Mouse (Mus musculus): ENCODE results near the gene Gm9964. TPM values are rescaled to one million over a fixed set of nuclear protein-coding genes. Genes with fewer than 3 reads are reported as not detected.
"Not testable (repeated sequence)": the region's sequence is repeated elsewhere in the genome, so short reads cannot be mapped to it uniquely, and the experiment has no call there.

The Gm9964 gene
- polyA plus RNA-seq, 1 experiment from 2014 or later = 0.20 TPM

DNA sequence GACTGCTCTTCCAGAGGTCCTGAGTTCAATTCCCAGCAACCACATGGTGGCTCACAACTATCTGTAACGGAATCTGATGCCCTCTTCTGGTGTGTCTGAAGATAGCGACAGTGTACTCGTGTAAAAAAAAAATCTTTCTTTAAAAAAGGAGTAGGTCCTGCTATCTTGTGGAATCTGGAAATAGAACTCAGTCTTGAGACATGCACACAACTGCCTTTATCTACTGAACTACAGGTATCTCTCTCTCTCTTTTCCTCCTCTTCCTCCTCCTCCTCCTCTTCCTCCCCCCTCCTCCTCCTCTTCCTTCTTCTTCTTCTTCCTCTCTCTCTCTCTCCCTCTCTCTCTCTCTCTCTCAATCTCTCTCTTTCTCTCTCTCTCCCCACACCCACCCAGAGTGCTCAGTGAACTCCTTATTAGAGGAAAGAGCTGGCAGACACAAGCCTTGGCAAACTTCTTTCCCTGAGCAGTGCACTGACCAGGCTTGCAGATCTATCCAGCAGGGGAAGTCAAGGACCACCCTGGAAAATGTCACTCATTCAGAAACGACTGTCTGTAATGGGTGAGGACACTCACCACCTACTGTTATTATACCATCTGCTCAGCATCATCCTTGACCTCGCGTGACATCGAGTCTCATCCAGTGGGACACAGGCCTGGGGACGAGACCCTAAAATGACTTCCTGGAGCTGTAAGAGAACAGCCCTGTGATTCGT is 3.2 kb upstream of the Gm9964 start:
- DNase-seq (ENCODE audit: low spot score) = no peak

DNA sequence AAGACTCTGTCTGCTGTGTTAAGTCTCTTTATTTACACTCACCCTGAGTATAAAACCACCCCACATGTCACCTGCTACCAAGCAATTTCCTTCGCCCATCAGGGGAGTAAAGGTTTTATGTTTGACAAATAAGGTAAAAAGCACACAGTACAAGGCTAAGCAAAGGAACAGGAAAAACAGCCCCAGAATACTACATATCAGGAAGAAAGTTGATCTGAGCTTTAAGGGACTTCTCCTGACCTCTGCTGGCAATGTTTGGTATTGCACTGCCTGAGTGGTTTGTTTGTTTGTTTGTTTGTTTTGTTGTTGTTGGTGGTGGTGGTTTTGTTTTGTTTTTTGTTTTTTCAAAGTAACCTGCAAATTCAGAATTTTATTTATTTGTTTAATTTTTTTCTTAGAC is 539 bp downstream of the Gm9964 start:
- DNase-seq (ENCODE audit: low spot score) = peak; percentile 61

DNA sequence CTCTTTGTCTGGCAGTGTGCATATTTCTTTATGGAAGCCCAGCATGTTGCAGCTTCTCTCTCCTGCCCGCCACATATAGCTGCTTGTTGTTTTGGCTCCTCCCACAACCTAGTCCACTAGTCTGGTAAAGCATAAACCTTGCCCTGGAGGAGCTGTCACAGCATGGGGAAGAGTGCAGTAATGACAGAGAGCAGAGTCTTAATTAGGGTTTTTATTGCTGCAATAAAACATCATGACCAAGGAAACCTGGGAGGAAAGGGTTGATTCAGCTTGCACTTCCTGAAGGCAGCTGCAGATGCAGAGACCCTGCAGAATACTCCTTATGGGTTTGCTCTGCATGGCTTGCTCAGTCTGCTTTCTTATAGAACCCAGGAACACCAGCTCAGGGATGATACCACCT is 2.7 kb downstream of the Gm9964 start:
- DNase-seq (ENCODE audit: low spot score) = no peak

DNA sequence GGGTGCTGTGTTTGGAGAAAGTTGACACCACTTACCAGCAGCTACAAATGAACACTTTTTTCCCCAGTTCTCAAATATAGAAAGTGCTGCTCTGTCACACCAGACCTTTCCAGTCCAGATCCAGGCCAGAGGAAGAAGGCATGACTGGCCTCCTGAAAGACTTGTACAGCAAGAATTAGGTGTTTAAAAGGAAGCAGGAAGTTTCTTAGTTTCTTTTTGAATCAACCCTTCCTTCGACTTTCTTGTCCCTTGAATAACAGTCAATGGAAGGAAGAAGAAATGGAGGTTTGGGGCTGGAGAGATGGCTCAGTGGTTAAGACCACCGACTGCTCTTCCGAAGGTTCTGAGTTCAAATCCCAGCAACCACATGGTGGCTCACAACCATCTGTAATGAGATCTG is 3.7 kb downstream of the Gm9964 start:
- no peak for DNase-seq (ENCODE audit: low spot score)

DNA sequence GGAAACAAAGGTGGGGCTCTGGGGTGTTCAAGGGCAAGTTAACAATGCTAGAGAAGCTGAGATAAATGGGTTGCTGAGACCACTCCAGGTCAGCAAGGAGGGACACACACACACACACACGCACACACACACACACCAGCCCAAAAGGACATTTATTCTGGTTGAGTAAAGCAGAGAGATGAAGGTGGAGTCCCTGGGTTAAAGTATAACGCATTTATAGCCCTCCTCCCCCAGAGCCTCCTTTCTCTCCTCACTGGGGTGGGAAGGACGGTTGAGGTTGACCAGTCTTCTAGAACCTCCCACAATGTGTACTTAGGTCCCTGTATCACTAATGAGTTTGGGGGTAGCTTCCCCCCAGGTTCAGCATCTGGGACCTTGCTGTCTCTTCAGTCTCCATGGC is 4.6 kb downstream of the Gm9964 start:
- no peak for DNase-seq (ENCODE audit: low spot score)

DNA sequence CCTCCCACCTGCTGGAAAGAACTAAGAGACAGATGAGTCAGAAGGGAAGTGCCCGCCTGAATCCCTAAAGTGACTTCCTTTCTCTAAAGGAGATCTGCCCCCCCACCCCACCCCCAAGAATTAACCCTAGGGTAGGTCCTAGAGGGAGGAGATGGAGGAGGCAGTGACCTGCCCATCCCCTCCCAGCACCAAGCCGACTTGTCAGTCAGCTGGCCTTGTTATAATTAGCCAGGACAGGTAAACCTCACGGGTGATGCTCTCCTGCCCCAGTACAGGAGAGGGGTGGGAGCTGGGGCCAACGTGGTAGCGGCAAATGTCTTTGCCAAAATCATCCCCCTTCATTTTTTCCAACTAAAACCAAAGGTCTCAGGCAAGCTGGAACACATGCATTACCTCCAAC is 5.1 kb downstream of the Gm9964 start:
- no peak for DNase-seq (ENCODE audit: low spot score)

DNA sequence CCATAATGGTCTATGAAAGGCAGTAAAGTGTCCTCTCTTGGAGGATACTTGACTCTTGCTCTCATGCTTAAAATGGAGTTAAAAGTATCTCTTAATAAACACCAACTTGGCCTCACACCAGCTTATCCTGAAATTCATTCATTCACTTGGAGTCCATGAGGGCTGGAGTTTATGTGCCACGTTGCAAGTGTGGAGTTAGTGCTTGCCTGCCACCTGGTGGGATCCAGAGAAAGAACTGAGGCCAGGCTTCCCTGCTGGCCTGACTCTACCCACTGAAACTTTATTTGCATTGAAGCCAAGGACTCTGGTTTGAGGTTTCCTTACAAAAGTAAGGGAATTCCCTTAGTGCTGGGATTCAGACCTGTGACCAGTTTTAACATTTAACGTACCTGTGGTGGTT is 6.2 kb downstream of the Gm9964 start:
- peak; percentile 26 for DNase-seq (ENCODE audit: low spot score)

DNA sequence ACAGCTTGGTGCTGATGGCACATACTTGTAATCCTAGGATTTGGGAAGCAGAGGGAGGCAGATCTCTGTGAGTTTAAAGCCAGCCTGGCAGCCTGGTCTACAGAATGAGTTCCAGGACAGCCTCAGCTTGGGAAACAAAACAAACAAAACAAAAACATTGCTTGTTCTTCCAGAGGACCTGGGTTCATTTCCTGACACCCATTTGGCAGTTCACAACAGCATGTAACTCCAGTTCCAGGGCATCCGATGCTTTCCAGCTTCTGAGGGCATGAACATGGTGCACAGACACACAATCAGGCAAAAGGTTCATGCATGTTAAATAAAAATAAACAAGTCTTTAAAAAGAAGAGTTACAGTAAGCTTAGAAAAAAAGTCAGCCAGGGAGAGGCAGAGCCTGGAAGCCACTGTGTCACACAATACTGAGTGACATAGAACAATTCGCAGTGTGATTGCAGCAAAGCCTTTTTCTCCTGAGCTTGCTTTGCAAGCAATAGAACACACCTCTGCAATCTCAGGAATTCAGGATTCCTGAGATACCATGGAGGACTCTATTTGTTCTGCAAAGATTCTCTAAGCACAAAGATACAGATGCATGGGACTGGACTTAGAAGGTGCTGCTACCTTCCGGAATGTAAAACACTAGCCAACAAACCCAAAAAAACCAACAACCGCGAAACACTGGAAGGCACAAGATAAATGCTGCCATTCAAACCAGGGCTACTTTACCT is 7.6 kb downstream of the Gm9964 start:
- no peak for DNase-seq (ENCODE audit: low spot score)

DNA sequence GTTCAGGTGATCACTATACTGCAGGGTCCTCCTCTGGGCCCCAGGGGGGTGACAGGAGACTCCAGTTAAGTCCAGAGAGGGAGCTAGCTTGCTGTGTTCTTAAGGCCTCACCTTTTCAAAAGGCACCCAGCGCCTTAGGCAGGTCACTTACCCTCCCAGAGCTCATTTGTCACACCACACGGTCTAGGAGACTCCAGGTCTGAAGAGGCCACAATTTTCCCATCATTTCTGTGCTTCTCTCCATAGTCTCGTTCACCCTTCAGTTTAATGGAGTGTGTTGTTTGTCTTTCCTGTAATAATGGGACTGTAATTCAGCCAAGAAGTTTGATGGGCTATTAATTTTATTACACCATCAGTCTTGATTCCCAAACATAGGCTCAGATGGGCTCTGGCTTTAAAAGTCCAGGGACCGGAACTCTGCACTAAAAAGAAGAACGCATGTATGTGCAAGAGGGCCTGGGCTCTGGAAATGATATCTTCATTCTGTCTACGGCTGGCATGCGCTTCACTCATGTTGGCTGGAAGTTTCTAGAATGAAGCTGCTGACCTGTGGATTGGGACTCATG is 8.3 kb downstream of the Gm9964 start:
- DNase-seq (ENCODE audit: low spot score) = no peak

DNA sequence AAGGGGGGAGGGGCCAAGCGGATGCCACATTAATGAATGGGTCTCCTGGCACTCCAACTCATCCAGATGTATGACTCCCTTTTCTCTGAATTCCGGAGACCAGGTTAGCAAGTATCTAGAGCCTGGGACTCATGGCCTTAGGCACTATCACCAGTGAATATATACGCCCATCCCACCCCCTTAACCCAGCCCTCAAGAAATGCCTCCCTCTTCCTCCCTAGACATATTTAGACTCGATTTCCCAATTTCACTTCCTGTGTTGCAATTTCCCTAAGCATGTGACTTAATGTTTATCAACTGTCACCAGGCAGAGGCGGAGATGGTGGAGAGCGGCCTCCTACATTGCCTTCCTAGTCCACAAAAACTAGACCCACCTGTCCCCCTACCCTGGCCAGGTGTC is 9.3 kb downstream of the Gm9964 start:
- no peak for DNase-seq (ENCODE audit: low spot score)

DNA sequence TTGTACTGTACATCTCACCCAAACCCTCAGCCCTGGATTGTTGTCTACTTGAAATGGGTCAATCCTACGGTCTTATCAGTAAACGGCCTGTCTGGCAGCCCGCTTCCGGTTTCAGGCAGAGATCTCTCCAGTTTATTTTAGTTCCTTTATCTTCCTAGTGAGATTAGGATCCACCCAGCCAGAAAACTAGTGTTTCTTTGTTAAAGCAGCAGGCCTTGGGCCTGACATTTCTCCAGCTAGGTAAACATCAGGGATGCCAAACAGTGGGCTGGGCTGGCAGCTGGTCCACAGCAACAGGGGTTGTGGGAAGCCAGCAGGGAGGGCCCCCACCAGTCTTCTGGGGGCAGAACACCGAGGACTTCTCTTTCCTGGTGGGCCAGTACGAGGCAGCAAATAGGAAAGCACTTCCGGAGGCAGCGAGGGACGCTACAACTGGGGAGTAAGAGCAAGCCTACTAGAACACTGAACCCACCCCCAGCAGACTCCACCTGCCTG is 10.4 kb downstream of the Gm9964 start:
- DNase-seq (ENCODE audit: low spot score) = peak; percentile 35

DNA sequence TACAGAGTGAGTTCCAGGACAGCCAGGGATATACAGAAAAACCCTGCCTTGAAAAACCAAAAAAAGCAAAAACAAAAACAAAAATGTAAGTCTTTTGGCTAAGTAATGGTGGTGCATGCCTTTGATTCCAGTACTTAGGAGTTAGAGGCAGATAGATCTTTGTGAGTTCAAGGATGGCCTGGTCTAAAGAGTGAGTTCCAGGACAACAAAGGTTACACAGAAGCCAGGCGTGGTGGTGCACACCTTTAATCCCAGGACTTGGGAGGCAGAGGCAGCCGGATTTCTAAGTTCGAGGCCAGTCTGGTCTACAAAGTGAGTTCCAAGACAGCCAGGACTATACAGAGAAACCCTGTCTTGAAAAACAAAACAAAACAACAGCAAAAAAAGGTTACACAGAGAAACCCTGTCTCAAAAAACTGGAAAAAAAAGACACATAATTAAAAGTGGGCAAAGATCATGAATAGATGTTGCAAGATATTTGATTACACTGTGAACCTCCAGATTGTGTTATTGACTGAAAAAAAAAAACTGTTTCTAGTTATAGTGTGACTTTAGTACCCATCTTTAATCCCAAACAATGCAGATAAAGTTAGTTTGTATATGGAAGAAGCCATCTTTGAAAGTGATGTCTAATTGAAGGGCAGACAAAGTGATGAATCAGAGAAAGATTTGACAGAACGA is 13.2 kb downstream of the Gm9964 start:
- DNase-seq (ENCODE audit: low spot score) = no peak

DNA sequence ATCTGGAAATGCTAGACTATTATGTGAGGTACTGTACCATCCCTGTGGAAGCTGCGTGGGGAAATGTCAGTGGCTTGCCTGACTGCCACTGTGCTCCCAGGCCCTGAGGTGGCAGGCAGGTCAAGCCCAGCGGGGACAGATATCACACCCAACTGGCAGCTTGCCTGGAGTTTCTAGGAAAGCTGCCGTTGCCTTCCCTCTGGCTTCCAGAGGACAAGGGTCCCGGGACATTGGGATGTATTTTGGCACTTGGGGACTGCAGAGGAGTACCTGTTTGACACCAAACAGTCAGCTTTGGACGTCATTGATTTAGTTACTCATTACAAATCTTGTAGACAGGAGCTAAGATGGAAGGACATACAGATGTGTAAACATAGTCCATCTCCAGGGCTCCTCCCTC is 15.3 kb downstream of the Gm9964 start:
- no peak for DNase-seq (ENCODE audit: low spot score)

DNA sequence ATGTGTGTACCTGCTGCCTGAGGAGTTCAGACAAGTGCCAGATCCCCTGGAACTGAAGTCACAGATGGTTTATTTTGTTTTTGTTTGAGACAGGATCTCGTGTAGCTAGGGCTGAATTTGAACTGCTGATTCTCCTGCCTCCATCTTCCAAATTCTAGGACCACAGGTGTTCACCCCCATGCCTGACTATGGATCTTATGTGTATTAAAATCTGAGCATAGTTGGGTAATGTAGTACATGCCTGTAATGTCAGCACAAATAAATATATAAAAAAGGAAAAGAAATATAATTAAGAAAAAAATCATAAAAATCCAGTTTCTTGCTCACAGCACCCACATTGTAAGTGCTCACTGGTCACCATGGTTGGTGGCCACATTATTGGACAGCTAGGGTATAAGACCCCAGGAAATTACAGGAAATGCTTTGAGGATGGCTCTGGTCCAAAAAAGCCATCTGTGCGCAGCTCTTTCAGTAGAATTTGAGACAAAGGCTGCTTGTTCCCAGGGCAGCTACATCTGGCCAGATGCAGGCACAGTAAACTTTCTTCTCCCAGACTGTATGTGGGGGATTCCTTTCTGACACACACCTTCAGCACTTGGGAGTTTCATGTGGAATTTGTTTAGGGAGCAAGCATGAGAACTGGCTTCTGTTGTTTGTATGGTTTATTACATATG is 16.8 kb downstream of the Gm9964 start:
- no peak for DNase-seq (ENCODE audit: low spot score)

DNA sequence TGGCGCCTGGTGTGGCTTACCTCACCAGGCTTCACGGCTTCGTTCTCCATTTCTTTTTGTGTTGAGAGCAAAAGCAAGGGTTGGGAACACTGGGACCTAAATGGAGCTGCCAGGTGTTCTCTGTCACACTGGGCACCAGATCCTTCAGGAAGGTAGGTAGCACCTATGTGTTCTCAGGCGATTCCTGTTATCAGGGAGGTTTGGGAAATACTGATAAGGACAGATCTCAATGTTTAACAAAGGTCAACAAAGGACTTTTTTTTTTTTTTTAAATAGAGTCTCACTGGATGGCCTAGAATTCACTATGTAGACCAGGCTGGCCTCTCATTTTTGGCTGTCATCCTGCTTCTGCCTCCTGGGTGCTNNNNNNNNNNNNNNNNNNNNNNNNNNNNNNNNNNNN is 22.9 kb downstream of the Gm9964 start:
- DNase-seq (ENCODE audit: low spot score) = no peak

DNA sequence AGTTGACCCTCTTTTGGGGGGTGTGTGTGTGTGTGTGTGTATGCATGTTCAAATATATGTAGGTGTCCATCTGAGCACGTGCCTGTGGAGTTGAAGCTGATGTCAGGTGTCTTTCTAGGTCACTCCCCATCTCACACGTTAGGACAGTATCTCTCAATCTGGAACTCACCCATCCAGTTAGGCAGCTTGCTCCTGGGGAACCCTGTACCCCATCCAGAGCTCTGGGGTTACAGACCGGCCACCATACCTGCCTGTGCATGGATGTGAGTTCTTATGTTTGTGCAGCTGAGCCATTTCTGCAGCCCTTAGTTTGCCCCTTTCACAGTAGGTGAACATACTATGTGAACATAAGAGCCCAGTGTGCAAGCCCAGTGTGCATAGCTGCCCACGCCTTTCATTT is 23.7 kb downstream of the Gm9964 start:
- DNase-seq (ENCODE audit: low spot score) = no peak

DNA sequence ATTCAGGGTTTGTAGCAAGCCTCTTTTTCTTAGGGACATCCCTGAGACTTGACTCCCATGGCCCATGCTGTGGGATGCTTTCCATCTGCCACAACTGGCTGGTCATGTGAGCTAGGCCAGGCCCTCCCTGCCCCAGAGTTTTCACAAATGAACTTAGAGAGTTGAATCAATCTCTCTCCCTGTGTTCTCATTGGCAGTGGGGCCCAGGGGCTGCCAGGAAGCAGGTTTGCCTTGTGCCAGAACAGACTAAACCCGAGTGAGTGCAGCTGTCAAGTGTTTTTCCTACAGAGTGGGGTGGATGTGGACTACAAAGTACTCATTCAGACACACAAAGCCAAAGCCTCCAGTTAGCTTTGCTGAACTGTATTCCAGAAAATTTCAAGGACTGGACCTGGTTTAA is 29.5 kb downstream of the Gm9964 start:
- DNase-seq (ENCODE audit: low spot score) = peak; percentile 54

DNA sequence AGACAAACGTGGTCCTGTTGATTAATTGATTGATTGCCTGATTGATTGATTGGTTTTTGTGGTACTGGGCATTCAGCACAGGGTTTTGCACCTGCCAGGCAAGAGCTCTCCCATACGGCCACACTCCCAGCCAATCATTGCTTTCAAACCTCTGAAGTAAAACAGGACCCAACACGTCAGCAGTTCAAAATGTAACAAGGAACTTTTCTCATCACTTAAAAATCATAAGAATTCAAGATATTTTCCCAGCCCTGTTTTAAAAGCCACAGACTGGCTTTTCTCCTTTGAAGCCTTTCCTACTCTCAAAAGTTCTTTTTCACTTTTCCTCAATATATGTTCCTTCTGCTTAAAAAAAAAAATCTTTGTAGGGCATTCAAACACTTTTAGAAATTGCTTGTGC is 32.3 kb downstream of the Gm9964 start:
- no peak for DNase-seq (ENCODE audit: low spot score)

DNA sequence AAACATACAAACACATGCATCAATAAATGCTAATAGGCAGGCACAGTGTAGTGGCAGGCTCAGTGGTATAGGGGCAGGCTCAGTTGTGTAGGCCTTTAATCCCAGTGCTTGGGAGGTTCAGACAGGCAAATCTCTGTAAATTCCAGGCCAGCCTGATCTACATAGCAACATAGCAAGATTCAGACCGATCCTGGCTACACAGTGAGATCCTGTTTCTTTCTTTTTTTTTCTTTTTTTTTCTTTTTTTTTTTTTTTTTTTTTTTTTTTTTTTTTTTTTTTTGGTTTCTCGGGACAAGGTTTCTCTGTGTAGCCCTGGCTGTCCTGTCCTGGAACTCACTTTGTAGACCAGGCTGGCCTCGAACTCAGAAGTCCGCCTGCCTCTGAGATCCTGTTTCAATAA is 36.6 kb downstream of the Gm9964 start:
- not testable (repeated sequence) for DNase-seq (ENCODE audit: low spot score)

DNA sequence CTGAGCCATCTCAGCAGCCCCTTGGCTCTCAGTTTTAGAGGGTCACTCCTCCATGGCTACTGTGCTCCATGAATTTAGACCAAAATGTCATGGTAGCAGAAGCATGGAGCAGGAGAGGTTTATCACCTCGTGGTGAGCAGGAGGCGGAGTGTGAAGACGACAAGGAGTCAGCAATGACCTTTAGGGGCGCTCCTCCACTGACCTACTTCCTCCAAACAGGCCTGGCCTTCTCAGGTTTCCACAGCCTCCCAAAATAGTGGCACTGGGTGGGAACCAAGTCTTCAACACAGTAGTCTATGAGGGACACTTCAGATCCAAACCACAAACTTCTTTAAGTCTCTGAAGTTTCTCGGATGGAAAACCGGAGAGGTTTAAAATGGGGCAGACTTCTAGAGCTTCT is 38.0 kb downstream of the Gm9964 start:
- no peak for DNase-seq (ENCODE audit: low spot score)

DNA sequence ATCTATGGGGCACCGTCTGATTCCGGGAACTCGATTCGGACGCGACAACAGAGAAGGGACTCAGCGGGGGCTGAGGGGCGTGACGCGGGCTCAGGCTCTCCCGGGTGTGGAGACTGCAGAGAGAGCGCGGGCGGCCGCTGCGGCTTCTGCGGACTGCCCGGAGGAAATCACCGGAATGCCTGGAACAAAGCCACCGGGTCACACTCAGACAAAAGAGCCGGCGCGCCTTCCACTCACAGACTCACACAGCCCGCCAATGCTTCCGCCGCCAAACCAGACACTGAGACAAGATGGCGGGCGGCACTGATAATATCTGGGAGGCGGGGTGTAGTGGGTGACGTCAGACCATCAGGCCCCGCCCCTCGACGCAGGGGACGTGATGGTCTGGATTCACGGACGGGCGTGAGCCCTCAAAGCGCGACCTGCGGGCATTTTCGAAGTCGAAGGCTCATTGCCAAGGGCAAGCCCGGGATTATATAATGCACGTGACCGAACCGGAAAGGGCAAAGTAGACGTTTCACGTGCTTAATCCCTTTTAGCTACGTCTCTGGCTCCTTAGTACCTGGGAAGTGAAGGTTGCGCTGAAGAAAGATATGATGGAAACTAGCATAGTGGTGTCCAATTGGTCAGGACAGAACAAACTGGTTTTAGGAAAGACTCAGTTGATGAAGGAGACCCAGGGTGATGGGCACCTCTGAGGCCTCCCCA is 42.2 kb downstream of the Gm9964 start, which contains the start of gene Wsb1:
Wsb1 (minus strand) TSS at position 281 of the 708 bp plus-strand sequence.
- peak; percentile 93 for DNase-seq (ENCODE audit: low spot score)
